Mouse (Mus musculus): Measurements from ENCODE around the gene Il18.

DNA sequence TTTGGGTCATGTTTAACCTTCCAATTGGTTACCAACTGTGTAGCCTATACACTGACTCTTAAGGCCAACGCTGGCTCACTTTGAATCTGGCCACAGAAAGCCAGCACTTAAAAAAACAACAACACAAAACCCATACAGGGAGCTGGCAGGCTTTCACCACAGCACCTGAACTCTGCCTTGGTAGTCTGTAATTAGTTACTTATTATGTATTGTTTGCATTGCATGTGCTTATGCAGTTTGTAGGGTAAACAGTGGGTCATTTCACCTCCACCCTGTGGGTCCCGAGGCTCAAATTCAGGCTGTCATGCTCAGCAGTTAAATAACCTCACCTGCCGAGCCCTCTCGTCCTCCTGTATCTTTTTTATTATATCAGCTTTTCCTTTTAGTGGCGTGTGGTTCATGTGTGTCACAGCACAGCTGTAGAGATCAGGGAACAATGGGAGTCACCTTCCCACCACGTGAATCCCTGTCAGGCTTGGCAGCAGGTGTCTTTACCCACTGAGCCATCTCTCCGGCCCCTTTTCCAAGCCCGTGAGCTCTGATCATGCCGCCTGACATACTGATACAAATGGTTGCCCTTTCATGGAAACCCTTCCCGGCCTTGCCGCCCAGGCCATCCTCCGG lies 40.3 kb downstream of the Il18 start:
- TF ChIP-seq POLR2A (IDR thresholded peaks at IDR 0.05; ENCODE audit: extremely low read depth, insufficient read depth, low read length) (no peak), CTCF (IDR thresholded peaks at IDR 0.05; ENCODE audit: extremely low read depth, insufficient read depth, low read length) (no peak)

All from cortical plate, adult 2 months (tissue).